Mouse (Mus musculus) ES-CJ7 (cell line): ENCODE measurements around the gene Gm9195.
A peak's percentile ranks its signal among the peaks of the same experiment; 100 is the strongest.

Source experiments
- DNase-seq: peaks from one replicate; pipeline ENCODE4 v3.0.0; 2011; ENCODE audit warnings: low read depth, low spot score

The Gm9195 gene

DNA sequence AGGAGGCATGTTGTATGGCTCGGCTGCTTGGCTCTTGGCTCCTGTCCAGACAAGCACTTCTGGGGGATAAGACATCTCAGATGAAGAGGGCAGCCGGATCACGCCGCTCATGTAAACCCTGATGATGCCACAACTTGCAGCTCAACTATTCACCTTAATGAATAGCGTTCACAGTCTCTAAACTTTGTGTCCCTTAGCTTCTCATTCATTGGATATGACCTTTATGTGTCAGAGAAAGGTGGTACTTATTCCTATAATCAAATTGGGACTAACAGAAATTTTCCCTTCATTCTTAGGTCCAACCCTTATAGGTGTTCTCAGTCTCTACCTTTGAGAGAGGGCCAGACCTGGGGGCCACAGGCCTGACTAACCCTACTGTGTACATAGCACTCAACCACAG lies at the start of gene Gm9195:
Gm9195 (minus strand) TSS at position 101 of the 400 bp plus-strand sequence.
- DNase-seq, result no peak

DNA sequence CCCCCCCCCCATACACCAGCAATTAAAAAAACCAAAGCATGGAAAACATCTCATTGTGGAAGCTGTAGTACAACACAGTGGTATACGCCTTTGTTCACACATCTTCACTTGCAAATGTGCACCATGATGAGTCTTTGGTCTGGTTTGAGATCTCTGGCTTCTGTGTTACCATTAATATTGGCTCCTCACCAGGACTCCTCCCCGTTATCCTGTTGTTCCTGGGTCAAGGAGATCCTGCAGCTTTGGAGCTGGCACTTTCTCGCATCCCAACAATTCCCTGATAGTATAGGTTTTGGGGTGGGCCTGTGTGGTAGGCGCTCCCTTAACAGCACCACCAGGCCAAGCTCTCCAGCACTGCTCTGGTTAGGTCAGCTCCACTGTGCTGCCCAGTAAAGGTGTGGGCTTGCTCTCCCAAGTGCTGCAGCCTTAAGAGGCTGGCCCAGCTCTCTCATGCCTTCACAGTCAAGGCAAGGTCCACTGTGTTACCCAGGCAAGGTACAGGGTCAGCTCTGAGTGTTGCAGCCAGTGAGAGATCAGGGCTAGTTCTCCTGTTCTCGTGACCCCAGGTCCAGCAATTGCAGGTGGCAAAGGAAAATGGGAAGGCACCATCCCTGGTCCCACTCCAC lies 44.9 kb upstream of the Gm9195 start:
- no peak for DNase-seq

DNA sequence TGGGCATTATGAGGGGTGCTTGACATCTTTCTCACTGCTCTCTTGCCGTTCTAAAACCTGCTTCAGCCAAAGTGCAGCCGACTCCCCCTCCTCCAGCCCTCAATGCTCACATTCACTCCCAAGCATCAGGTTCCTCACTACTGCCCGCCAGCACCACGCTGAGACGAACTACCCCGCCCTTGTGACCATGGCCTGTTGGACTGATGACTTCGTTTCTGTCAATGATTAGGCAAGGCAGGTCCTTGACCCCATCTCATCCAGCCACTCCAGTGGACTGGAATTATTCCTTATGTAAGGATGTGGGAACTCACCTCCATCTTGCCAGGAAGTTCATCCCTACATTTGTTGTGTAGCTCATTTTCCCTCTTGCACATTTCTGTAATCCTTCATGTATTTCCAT lies 42.2 kb upstream of the Gm9195 start:
- DNase-seq, result no peak

DNA sequence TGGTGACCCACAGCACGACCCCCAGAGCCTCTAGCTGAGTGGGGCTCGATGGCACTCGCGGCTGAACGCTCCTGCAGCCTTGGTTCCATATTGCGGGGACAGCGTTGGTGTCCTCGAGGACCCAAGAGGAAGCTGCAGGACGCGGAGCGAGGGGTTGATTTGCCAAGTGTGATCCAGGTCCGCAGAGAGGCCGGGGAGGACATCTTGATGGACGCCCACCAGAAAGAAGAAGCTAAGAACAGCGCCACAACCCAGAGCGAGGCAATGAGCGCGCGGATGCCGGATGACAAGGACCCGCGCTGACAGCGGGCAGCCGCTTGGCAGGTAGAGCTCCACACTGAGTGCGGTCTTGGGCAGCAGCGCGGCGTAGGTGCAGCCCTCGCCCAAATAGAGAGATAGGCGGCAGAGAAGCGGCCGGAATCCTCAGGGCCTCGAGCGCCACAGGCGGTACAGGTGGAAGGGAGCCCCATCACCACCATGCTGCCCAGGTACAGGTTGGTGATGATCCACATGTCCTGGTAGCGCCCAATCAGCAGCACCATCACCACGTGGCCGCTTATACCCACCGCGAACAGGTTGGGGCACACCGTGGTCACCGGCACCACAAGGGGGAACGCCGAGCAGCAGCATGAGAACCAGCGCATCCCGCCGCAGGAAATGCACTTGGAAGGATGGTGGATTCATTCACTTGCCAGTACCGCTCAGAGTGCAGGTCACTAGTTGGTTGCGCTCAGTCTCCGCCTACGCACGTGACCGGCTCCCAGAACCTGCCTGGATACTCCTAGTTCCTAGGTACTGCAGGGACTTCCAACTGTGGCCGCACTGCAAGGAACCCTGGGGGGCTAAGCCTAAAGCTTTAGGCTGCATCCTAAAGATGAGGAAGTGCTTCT lies 40.6 kb upstream of the Gm9195 start:
- peak; percentile 52 for DNase-seq

DNA sequence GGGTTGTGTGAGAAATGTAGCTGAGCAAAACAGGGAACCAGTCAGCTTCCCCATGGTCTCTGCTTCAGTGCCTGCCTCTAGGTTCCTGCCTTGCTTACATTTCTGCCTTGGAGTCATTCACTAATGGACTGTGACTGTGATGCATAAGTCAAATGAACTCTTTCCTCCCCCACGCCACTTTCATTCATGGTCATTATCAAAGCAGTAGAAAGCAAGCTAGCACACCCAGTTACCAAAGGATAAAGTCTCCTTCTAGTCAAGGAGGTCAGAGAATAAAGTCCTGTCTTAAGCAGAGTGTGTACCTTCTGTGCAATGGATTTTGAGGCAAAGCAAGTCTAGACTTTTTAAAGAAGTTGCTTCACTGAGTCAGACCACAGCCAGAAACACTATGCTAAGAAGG lies 35.5 kb upstream of the Gm9195 start:
- no peak for DNase-seq

DNA sequence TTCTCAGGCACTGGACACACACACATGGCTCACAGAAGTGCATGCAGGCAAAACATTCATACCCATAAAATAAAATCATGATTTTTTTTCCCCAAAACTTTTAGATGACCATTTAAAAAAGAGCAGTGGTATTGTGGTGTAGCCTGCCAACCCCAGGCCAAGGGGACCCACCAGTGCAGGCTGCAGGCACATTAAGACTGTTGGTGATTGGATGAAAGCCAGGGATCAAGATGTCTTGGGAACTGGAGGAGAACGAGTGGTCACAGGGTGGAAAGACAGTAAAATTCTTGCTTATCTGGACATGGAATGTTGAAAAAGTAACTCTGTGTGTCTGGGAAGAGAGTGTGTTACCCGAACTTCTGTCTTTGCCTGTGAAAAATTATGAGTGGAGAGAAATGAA lies 27.9 kb upstream of the Gm9195 start:
- no peak for DNase-seq

DNA sequence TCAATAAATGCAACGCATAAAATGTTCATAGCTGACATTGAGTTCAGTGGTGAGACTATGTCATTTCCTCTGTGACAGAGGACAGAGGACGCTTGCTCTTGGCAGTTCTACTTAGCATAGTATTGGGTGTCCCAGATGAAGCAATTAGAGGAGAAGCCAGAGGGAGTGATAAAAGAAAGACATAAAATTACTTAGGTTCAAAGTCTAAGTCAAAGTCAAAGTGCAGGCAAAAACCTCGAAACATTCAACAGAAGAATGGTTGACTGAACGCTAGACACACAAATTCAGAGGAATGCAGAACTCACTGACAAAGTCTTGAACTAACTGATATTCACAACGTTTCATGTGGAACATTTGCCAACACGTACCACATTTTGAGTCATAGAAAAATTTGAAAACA lies 27.1 kb upstream of the Gm9195 start:
- DNase-seq, result no peak

DNA sequence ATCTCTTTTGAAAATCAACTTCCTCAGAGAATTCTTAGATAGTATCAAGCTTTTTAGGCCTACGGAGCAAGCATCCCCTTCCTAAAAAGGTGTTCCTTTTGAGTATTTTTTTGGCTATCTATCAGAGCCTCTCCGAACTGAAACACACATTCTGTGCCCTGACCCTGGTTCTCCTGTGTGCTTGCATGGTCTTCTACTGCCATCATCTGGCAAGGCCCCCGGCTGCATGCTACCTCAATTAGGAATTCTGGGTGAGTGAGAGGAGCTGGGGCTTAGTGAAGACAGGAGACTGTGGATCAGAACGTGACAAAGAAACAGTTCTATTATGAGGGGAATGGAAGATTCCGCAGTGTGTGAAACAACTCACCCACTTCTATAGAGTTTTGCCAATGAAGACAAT lies 24.7 kb upstream of the Gm9195 start:
- DNase-seq, result peak; percentile 57

DNA sequence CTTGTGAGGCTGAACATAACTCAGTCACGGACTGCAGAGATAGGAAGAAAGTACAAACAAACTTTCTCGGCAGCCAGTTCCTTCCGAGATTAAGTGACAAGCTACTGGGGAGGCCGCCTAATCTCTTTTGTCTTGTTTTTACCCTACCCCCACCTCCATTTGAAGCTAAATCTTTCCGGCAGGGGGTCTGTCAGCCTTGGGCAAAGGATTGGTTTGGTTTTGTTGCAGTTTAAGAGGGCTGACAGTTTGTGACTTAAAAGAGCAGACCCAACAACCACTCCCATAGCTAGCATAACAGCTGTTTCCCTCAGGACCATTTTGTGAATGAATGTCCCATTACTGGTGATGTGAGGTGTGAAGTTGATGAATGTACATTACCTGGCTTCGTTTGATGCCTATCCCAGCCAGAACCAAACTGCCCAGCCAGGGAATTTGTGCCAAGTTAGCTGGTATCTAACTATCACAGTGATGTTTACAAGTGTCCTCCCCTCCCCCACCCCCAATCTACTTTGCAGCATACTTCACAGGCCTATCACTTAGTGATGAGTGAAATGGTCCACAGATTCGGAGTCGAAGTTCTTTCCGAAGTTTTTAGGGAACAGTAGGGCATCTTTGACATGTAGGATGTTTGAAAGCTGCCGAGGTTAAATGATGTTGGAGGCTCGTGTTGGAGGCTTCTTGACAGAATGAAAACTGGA lies 15.2 kb upstream of the Gm9195 start:
- DNase-seq, result peak; percentile 78

DNA sequence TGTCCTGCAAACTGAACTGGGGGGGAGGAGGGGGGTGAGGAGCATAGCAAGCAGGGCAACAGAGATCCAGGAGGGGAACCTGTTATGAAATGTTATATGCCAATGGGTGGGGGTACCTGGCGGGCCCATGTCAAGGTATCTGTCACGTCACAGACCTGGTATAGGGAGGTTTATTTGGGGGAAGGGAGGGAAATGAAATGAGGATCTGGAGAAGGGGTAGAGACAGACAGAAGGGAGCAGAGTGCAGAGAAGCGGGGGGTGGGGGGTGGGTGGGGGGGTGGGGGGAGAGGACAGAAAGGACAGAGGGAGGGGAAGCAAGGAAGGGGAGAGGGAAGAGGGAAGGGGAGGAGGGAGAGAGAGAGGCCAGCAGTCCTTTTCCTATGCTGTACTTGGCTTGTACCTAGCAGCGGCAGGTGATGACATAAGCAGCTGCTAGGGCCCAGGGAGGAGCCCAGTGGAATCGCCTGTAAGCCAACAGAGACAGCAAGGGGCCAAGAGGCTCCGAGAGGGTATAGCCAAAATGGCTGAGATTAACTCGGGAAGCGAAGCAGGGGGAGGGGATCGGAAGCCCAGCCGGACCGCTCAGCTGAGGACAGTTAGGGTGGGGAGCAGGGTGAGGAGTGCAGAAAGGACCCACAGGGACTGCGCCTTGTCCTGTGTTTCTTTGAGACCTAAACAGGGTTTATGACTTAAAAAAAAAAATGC lies 14.5 kb upstream of the Gm9195 start:
- peak; percentile 37 for DNase-seq

DNA sequence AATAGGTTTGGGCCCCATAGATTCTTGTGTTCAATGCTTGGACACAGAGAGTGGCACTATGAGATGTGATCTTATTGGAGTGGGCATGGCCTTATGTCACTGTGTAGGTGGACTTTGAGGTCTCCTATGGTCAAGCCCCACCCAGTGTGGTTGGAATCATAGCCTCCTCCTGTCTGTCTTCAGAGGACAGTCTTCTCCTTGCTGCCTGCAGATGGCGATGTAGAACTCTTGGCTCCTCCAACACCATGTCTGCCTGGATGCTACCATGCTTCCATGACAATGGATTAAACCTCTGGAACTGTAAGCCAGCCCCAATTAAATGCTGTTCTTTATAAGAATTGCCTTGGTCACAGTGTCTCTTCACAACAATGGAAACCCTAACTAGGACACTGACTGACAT lies 13.3 kb upstream of the Gm9195 start:
- DNase-seq, result peak; percentile 66

DNA sequence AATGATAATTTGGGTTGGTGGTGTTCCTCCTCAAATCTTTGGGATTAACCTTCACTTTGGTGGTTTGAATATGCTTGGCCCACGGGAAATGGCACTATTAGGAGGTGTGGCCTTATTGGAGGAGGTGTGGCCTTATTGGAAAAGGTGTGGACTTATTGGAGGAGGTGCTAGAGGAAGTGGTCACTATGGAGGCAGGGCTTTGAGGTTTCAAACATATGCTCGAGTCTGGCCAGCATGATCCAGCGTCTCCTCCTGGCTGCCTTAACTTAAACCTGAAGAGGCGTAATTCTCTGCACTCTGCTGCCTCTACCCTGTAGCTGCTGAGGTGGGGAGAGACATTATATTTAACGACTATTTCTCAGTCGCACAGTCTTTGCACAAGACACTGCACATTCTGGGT lies 11.6 kb upstream of the Gm9195 start:
- peak; percentile 38 for DNase-seq

DNA sequence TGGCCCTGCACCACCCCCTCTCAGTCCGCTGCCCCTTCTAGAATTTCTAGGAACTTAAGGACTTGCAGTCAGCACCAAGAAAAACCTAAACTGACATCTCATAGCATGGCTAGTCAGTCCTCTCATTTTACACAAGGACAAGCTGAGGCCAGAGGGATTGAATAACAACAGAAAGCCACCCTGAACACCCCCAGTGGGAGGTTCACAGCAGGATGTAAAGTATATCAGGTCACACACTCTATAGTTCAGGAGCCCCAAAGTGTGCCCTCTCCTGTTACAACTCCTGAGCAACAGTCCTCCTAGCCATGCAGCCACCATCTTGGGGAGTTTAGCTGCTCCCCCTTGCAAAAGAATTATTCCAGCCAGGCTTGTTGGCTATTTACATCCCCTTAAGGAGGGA lies 2.1 kb upstream of the Gm9195 start:
- DNase-seq, result no peak

DNA sequence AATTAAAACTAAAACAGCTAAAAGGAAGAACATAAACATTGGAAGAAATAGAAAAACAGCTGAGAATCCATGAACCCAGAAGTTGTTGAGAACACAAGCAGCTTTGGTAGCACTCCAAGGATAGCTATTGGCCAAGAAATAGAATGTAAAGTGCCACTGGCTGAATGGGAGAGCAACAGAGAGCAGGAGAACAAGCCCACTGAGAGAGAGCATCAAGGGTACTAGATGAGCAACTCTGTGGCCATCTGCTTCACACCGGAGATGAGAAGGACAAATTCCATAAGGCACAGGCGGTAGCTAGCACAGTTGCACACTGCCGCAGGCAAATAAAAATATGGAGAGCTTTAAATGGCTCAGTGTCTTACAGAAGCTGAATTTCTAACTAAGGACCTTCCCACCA lies 1.3 kb downstream of the Gm9195 start:
- DNase-seq, result no peak

DNA sequence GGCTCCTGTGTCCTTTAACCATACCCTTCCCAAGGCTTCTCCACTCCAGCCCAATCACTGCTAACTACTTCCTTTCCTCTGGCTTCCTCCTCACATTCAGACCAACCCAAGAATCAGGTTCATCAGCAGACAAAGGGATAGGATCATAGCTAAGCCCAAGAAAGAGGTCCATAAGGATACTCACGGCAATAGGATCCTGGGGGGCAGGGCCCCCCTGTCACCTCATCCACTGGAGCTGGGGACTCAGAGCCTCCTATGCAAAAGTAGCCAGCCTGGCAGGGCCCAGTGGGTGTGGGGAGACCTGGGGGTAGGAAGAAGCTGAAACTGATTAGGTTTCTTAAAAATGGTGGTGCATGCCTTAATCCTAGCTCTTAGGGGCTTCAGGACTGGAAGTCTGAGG lies 17.1 kb downstream of the Gm9195 start:
- no peak for DNase-seq

DNA sequence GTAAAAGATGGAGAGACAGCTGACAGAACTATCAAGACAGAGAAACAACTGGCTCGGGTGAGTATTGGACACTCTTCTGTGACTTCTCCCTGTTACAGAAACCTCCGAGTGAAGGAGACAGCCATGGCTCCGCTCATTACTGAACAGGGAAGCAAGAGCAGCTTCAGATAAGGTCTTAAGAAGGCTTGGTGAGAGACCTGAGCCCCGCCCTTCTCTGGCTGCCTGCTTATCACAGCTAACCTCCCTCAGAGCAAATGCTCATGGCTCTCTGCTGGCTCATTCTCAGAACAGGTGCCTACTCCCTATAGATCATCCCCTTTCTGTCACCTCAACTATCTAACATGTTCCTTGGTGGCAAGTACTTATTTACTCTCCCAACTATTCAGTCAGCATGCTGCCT lies 23.2 kb downstream of the Gm9195 start:
- DNase-seq, result no peak

DNA sequence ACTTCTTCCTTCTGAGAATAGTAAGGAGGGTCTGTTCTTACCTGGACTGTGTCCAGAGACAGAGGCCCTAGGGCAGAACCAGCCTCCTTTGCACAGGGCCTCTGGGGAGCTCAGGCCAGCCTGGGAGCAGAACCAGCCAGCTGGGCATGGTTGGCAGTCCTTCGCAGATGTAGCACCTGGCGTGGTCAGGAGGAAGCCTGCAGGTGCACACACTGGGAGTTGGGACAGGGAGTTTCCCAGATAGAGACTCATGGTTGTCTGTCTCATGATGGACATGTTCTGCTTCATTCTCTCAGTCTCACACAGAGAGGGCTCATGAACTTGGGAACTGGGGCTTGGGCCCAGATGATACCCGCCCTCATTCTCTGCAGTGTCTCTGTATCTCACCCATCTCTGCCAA lies 25.3 kb downstream of the Gm9195 start:
- no peak for DNase-seq

DNA sequence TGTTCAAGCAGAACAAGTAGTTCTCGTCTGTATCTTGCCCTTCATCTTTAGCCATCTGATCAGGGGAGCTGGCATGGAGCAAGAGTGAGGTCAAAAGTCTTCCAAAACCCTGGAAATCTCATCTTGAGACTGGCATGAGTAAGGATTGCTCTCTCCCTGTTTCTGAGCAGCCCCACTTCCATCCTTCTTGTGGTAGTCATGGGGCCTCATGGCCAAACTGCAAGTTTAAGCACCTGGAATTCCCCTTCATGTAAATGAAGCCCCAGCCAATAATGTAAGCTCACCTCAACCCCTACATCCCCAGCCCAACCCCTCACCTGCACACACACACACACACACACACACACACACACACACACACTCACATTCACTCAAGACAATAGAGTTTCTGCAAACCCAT lies 30.0 kb downstream of the Gm9195 start:
- DNase-seq, result no peak

DNA sequence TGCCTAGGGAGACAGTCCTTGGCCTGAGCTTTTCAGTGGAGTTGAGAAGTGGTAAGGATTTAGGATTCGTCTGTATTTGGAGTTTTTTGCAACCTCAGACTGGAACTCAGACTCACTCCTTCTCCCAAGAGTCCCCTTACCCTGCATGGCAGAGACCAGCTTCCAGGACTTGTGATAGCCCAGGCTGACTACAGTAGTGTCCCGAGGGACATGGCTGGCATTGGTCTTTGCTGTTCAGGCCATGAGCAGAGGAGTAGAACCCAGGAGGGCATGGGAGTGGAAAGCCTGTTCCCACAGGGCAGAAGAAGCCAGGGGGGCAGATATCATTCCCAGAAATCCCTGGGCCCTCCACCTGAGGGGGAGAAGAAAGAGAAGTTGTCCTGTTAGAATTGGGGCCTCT lies 31.3 kb downstream of the Gm9195 start:
- DNase-seq, result no peak

DNA sequence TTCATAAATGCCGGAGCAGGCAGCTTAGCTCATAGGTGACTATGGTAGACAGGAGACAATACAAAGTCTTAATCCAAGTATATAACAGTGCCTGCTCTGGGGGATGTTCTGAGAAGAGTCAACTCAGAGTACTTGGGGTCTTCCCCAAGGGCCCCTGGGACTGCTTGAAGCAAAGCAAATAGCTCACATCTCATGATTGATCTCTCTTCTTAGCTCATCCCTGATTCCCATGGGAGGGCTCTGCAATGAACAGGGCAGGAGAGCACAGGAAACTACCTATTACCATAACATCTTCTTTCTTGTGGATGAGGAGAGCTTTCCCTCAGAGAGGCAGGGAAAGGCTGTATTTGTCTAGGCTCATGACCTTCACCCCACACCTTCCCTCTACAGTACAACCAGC lies 32.7 kb downstream of the Gm9195 start:
- no peak for DNase-seq

DNA sequence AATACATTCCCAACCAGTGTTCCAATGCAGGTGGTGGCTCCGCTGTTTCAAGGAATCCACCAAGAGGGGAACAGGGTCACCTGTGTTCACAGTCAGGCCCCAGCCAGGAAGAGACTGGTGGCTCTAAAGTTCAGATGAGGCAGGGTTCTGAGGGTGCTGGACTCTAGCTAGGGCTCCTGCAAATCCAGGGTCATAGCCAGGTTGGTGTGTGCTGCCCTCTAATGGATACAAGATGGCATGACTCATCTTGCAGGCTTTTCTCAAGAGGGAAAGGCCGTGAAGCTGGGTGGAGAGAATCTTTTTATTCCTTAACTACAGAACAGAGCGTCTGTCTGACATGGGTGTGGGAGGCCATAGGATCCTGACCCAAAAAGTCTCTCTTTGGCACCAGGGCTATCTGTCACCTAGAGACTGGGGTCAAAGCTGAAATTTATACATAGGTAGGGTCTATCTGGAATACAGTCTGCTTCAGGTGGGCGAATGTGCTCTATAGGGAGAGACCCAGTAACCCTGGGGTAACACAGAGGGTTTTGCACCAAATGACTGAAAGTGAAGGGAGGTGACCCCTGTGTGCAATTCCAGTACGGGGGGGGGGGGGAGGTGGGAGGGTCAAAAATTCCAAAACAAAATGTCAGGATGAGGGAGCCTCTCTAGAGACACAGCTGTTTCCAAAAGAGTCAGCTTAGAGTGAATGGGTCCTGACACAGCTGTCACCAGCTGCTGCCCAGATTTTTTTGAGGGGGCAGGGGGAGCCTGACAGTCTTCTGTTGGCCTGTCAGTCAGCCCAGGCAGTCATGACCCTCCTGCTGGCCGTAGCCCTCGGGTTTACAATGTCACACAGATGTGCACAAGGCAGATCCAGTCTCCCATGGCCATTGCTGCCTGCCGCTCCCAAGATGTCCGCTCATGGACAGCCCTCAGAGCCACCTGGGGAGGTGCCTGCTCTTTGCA lies 44.2 kb downstream of the Gm9195 start:
- peak; percentile 60 for DNase-seq
